Mouse (Mus musculus): Measurements from ENCODE around the gene Fam187b. TPM values are rescaled to one million over a fixed set of nuclear protein-coding genes. Genes with fewer than 3 reads are reported as not detected.

Gene Fam187b
- total RNA-seq, 2 experiments from 2014 or later = 0.30 to 0.96 TPM

DNA sequence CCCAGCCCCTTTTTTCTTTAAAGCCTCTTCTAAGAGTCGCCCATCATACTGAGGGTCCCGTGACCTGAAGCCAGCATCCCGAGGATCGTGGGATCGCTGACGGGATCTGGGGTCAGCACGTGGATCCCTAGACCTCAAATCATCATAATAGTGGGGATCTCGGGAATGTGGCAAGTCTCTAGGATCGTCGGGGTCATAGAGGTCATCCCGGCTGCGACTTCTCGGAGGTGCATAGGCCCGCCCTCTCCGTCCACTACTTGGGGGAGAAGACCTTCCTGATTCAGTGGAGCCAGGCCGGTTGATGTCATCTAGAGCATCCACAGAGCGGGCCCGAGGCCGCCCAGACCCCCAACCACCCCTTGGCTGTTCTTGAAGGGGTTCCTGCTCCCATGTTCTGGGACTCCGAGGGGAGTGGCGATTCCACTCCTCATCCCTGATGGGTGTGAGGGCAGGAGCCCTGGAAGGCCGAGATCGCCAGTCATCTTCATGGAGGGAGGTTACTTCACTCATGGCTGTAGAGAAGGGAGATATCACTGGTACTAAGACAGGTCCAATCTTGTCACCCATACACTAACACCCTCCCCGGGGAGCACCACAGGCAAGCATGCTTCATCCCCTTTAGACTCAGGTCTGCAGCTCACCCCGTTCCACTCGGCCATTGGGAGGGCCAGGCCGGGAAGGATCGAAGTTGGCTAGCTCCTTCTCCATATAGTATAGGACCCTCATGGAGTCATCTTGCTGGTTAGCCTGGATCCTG is 15.3 kb upstream of the Fam187b start:
- peak in 1 of 2 experiments; percentile 28 for DNase-seq

- DNase-seq = no peak
Observed at GRCm38 (mm10) chr7:30958866-30959487, 14.6 kb upstream of the Fam187b start.

GRCm38 (mm10) chr7:30959786-30960349 is 13.7 kb upstream of the Fam187b start:
- peak in 1 of 2 experiments; percentile 45 for DNase-seq

DNA sequence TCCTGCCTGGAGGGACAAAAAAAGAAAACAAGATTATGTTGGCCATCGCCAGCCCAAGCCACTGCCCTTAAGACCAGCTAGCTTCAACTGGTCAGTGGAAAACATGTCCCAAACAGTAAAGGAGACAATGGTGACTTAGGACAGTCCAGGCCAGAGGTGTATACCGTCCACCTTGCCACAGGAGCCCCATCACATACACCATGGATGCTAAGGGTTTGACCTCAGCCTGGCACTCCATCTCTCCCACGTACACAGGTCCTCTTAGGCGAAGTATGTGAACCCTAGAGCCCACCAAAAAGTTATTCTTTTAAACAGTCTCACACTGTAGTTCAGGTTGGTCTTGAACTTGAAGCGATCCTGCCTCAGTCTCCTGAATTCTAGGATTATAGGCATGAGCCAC is 10.7 kb upstream of the Fam187b start:
- no peak for DNase-seq

DNA sequence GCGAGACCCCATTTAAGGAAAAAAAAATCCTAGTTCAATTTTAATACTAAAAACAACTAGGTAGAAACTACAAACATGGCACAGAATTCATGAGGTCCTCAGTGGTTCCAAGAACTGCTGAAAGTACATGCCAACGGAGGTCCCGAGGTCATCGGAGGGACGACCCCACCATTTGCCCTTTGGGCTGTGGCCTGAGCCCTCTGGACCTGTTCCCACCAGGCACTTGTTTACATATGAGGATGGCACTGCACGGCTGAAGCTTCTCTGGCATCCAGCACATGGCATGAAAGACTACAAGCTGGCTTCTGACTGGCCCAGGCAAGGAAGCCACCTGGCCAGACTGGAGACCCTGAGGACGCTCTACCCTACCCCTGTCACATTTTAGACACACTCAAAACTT is 9.2 kb upstream of the Fam187b start:
- DNase-seq = no peak

DNA sequence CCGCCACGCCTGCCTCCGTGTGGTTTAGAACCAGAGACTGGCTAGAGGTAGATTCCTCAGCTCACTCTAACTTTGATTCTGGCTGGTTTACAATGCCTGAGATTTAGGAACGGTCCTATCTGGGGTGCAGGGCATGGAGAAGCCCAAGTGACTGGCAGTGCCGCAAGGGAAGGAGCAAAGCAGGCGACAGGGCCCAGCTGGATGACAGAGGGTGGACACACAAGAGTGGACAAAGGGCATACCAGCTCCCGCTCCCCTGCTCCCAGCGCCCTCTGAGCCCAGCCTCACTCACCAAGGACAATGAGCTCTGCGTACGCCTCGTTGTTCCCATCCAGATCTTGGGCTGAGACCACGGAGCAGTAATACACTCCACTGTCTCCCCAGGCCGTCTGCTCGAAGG is 7.9 kb upstream of the Fam187b start:
- DNase-seq = no peak

DNA sequence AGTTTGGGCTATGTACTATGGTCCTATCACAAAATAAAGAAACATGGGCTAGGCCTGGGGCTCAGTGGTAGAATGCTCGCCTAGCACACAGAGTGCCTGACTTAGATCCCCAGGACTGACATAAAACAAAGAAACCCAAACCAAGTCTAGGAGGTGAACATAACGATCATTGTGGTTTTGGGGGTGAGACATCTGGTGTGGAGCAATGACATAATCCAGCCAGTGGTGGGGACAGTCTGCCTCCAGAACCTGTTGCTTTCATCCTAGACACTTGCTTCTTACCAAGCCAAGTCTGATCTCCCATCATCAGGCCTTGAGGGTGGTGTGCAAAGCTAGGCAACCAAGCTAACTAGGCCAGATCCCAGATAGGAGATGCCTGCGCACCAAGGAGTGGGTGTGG is 6.9 kb upstream of the Fam187b start:
- DNase-seq = no peak

- peak; percentile 88 to 89 for DNase-seq
Observed at GRCm38 (mm10) chr7:30968611-30969010, 5.0 kb upstream of the Fam187b start.

DNA sequence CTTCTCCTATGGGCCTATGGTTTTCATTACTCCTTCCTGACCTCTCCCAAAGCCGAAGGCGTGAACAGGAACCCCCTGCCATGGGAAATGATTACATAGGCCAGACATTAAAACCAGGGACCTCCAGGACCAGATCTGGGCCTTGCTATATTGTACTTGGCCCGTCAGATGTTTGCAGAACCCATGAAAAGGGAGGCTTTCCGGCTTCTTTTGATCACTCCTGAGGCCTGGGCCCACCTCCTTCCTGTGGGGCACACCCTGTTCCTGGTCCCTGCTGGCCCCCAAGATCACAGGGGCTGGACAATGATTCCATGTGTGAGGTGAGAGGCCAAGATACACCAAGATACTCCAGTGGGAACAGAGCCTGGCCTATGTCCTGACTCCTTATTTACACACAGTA is 4.4 kb upstream of the Fam187b start:
- DNase-seq = no peak

DNA sequence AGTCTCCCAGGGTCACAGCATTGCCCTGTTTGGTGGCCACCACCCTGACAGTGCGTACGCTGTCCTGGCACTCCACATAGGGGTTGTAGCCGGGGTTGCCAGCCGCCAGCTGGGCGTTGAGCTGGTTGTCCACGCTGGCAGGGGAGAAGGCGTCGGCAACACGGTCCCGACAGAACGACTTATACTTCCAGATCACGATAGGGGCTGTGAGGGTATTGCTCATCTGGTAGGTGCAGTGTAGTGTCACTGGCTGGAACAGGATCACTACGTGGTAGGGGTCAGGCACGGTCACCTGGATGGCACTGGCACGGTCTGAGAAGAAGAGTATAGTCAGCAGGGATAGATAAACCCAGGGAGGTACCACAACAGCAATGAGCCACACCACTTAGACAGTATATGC is 1.7 kb upstream of the Fam187b start:
- DNase-seq = no peak

DNA sequence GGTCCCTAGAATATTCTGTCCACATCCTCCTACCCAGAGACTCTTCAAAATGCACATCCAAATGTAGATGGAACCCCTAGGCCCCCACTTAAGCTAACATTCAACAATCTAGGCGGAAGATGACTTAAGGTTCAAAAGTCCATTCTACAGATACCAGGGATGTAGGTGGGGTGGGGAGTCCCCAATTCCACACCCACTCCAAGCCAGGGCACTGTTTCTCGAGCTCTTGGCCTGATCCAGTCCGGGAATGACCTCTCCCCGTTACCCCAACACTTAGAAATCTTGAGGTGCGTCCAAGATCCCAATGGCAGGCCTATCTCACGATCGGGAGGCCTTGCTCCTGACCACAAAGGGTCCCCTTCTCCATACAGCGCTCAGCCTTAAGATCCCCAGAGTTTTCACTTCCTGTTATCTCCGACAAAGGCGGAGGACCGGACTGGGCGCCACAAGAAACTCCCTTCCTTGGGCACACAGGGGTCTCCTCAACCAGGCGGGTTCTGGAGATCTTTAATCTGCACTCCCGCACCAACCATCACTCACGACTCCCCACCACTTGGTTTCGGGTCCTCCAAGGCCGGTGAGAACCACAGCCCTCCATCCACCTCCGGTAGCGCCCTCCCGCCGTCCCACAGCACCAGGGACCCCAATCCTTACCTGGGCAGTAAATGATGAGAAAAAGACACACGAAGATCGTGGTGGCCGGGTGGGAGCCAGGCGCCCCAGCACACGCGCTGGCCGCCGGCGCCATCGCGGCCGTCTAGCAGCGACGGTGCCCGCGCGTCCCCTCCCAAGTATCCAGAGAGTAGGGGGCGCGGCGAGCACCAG is 952 bp upstream of the Fam187b start:
- DNase-seq = no peak

DNA sequence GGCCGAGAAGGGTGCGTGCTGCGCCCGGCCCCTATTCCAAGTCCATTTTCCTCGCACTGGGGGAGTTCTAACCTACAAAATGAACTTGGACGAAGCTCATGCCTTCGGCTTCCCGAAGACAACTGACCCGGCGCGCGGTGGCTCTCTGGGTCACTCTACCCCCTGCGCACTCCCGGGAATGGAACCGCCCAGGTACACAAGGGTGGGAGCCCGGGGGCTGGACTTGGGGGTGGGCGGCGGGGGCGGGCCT is 414 bp upstream of the Fam187b start, which contains the start of gene Lsr:
TSS of gene Lsr (minus strand) at position 214 of the 250 bp plus-strand sequence.
- DNase-seq = no peak

DNA sequence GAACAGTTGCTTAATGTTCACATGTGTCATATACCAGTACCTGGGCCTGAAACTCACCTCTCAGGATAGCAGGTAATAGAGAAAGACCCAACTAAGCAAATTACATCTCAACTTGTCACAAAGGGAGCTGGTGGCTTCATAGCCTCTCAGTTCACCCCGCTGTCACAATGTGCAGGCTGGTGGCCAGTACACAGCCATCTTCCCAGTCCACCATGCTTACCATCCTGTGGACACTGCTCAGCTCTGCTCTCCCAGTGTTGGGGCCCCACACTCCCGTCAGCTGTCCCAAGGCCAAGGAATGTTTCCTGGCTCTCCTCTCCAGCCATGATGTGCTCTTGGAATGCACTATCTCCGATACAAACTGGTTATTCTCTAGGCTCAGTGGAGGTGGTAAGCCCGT is 8.1 kb downstream of the Fam187b start:
- DNase-seq = no peak

GRCm38 (mm10) chr7:30985357-30985756 is 11.8 kb downstream of the Fam187b start:
- no peak for DNase-seq

DNA sequence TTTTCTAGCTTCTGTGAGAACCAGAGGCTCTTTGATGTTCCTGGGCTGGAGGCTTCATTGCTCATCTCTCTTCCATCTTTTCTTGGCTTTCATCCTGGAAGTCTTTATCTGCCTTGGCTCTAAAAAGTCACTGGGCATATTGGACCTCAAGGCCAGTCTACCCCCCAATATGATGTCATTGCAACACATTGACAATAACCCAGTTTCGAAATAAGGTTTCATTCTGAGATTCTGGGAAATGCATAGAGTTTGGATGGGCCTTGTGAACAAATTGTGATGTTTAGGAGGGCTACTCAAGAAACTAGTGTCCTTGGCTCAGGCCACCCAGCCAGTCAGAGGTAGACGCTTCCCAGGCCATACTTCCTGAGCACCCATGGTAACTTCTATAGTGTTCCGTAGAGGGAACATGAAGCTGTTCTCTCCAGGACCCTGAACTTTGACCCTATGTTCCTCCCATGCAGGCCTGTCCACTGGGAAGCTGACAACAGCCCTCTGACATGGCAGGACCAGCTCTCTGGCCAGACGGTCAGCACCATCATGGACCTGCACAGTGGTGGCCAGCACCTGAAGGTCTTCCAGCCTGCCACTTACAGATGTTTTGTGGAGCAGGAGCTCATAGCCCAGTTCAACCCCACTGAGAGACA is 15.1 kb downstream of the Fam187b start:
- peak; percentile 41 to 44 for DNase-seq

GRCm38 (mm10) chr7:30992148-30992547 is 18.6 kb downstream of the Fam187b start:
- DNase-seq = no peak

DNA sequence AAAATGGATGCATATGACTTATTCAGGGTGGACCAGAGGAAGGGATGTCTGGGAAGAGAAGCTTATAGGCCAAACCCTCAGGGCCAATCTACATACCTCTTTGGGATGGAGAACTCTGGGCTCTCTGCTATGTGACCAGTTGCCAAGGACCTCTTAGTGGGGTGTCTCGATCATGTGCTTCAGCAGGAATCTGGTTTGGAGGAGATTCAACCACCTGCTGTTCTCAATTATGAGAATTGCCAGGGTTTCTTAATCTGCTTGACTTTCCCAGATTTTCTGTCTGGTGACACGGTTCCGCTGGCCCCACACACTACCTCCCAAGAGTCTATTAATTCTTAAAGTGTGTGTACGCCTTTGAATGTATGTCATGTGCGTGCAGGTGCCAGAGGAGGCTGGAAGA is 20.4 kb downstream of the Fam187b start:
- DNase-seq = no peak

DNA sequence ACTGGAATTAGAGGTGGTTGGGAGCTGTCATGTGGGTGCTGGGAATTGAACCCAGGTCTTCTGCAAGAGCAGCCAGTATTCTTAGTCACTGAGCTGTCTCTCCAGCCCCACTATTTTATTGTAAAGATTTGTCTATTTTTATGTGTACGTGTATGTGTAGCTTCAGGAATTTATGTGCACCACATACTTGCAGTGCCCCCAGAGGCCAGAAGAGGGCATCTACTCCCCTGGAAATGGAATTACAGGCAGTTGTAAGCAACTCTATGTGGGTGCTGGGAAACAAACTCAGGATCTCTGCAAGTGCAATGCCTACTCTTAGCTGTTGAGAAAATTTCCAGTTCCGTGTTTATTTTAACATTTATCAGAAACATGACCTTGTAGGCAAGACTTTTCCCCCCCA is 22.9 kb downstream of the Fam187b start:
- DNase-seq = no peak

DNA sequence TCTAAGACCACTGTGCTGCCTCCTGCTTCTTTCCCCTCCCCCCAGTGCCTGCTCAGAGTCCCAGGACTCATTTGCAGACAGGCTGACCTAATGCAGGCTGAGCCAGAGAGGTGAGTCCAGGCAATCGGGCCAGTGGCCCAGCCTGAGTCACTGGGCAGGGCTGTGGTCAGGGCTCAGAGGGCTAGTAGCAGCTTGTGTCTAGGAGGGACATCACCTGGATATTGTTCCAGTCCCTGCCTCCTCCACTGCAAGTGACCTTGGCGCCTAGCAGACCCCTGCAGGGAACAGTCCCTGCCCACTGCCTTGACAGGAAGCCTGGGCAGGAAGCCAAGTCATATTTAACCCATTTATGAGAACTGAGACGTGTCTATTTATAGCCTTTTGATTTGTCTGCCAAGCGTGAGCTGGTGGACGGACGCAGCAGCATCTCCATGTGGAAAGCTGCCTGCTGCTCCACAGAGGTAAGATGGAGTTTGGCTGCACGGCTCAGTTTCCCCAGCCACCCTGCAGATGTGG is 27.0 kb downstream of the Fam187b start:
- DNase-seq = peak; percentile 70 to 81

DNA sequence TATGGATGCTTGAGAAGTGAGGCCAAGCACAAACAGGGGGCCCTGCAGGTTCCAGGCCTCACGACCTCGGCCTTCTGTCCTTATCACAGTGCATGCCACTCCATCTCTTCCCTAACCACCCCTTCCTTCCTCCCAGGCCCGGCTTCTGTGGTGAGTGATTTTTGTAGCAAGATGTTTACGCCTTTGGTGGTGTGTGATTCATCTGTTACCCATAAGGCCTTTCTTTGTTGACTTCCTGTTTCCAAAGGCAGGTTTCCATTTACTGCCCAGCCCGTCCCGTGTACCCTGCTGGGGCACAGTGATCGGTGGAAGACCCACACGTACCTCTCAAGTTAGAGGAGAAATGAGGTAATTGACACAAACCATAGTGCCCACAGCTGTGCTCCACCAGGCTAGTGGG is 29.1 kb downstream of the Fam187b start:
- DNase-seq = peak; percentile 30 to 36

- DNase-seq = no peak
Observed at GRCm38 (mm10) chr7:31007775-31008174, 34.2 kb downstream of the Fam187b start.

DNA sequence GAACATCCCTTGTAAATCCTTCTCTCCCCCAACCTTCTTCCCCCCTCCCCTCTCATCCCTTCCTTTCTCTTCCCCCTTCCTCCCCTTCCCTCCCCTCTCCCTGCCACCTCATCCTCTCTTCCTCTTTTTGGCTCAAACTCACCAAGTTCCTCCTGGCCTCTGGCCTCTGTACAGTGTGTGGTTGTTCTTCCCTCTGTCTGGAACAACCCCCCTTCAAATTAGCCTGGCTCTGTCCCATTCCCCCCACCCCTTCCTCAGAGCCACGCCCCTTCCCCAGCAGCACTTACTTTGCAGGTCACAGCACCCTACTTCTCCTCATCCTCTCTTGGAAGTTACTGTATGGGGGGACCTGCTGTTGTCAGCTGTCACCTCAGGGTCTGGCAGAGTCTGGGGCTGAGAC is 34.6 kb downstream of the Fam187b start:
- DNase-seq = no peak

Data from adrenal gland, postnatal 36 days (tissue).